Mouse (Mus musculus) ES-Bruce4 (cell line): ENCODE data around the gene Eps15l1. TPM values are rescaled to one million over a fixed set of nuclear protein-coding genes. Genes with fewer than 3 reads are reported as not detected.

Experiments
- H3K27ac ChIP-seq: 2 replicates; pipeline ENCODE4 v1.5.1; 2012; ENCODE audit warnings: low read length, inconsistent platforms; ENCODE audit not compliant: insufficient read depth
- H3K27me3 ChIP-seq: 2 replicates; pipeline ENCODE4 v1.6.1; 2012; ENCODE audit warnings: mild to moderate bottlenecking, low read length, inconsistent platforms; ENCODE audit not compliant: control insufficient read depth, poor library complexity, insufficient read depth, severe bottlenecking
- H3K36me3 ChIP-seq: 2 replicates; pipeline ENCODE4 v1.6.1; 2012; ENCODE audit warnings: inconsistent platforms, mild to moderate bottlenecking, low read length, moderate library complexity; ENCODE audit not compliant: control insufficient read depth, poor library complexity, insufficient read depth, severe bottlenecking
- H3K4me1 ChIP-seq: one replicate; pipeline ENCODE4 v1.8.1; 2011; ENCODE audit warnings: low read length; ENCODE audit not compliant: control insufficient read depth, insufficient read depth
- H3K4me3 ChIP-seq: 2 replicates; pipeline ENCODE4 v1.5.1; 2011; ENCODE audit warnings: low read depth, mild to moderate bottlenecking, low read length
- H3K9ac ChIP-seq: 2 replicates; pipeline ENCODE4 v1.6.1; 2012; ENCODE audit warnings: low read depth, mild to moderate bottlenecking, inconsistent platforms; ENCODE audit not compliant: poor library complexity, severe bottlenecking
- H3K9me3 ChIP-seq: replicated peaks from 2 replicates; pipeline ENCODE4 v1.6.1; 2012; ENCODE audit warnings: mild to moderate bottlenecking, low read length, inconsistent platforms; ENCODE audit not compliant: control insufficient read depth, poor library complexity, insufficient read depth, severe bottlenecking
- CTCF ChIP-seq: IDR thresholded peaks from one replicate; pipeline ENCODE4 v1.8.1; 2011; ENCODE audit warnings: low read depth, low read length
- EP300 ChIP-seq: IDR thresholded peaks from 2 replicates; pipeline ENCODE4 v1.6.1; 2011; ENCODE audit warnings: low read depth, low read length; ENCODE audit not compliant: insufficient read depth
- POLR2A ChIP-seq: IDR thresholded peaks from one replicate; pipeline ENCODE4 v1.8.1; 2011; ENCODE audit warnings: low read length; ENCODE audit not compliant: insufficient read depth
- polyA plus RNA-seq: library from polyadenylated mRNA; stranded (reverse); fragments of >200 nt; gene quantifications from 2 replicates; pipeline ENCODE4 v1.2.4, GENCODE M21; 2011; ENCODE audit warnings: low read depth; ENCODE audit not compliant: missing spikeins, insufficient read depth, insufficient read length

Eps15l1 gene
- polyA plus RNA-seq, 1 experiment: 90.9 TPM

- Histone ChIP-seq H3K27ac (no peak overlapping the region), H3K4me3 (no peak overlapping the region), H3K36me3 (no peaks in the 10 kb centered on the region), H3K9ac (no peak overlapping the region), H3K9me3 (no peaks in the 10 kb centered on the region), H3K4me1 (peaks cover 7% of the 10 kb centered on the region), H3K27me3 (no peaks in the 10 kb centered on the region)
- TF ChIP-seq POLR2A (no peak), EP300 (no peak), CTCF (no peak)
Measured at GRCm38 (mm10) chr8:72295125-72295524, 126.1 kb downstream of the Eps15l1 start.

GRCm38 (mm10) chr8:72293309-72293708, 128.0 kb downstream of the Eps15l1 start:
- no peak overlapping the region for H3K4me3 ChIP-seq
- no peak overlapping the region for H3K27ac ChIP-seq
- no peaks in the 10 kb centered on the region for H3K36me3 ChIP-seq
- TF ChIP-seq CTCF: no peak
- no peaks in the 10 kb centered on the region for H3K27me3 ChIP-seq
- H3K9me3 ChIP-seq: no peaks in the 10 kb centered on the region
- no peak overlapping the region for H3K9ac ChIP-seq
- H3K4me1 ChIP-seq: peaks cover 7% of the 10 kb centered on the region

- H3K36me3 ChIP-seq: no peaks in the 10 kb centered on the region
- H3K4me1 ChIP-seq: peaks cover 7% of the 10 kb centered on the region
- TF ChIP-seq EP300 (no peak), POLR2A (no peak), CTCF (no peak)
- H3K9me3 ChIP-seq: no peaks in the 10 kb centered on the region
- H3K9ac ChIP-seq: no peak overlapping the region
- no peak overlapping the region for H3K27ac ChIP-seq
- no peak overlapping the region for H3K4me3 ChIP-seq
- H3K27me3 ChIP-seq: no peaks in the 10 kb centered on the region
Measured at GRCm38 (mm10) chr8:72291104-72291503, 130.2 kb downstream of the Eps15l1 start.

Other genes with a start within 250 kb of the Eps15l1 start
- 0.49 TPM in 1 of 2 replicates, not detected in the other for gene Hsh2d, start 231.8 kb downstream of the Eps15l1 start, polyA plus RNA-seq
- gene Cib3, start 208.6 kb downstream of the Eps15l1 start, polyA plus RNA-seq: not detected in 2 replicates
- gene Gm11034, start 207.8 kb downstream of the Eps15l1 start, polyA plus RNA-seq: not detected in 2 replicates
- gene Fam32a, start 201.7 kb downstream of the Eps15l1 start, polyA plus RNA-seq: 45.1 and 50.4 TPM in 2 replicates
- gene Ap1m1, start 181.4 kb downstream of the Eps15l1 start, polyA plus RNA-seq: 26.0 and 30.1 TPM in 2 replicates
- 2.3 and 4.5 TPM in 2 replicates for gene Gm10282, start 116.2 kb downstream of the Eps15l1 start, polyA plus RNA-seq
- gene Klf2, start 102.4 kb downstream of the Eps15l1 start, polyA plus RNA-seq: 44.7 and 47.0 TPM in 2 replicates
- gene Calr3, start 22.4 kb upstream of the Eps15l1 start, polyA plus RNA-seq: 2.9 and 3.3 TPM in 2 replicates
- gene 1700030K09Rik, start 22.4 kb upstream of the Eps15l1 start, polyA plus RNA-seq: 5.8 and 6.9 TPM in 2 replicates
- 106 TPM in 2 replicates for gene Cherp, start 53.8 kb upstream of the Eps15l1 start, polyA plus RNA-seq
- 23.6 and 24.6 TPM in 2 replicates for gene Slc35e1, start 71.2 kb upstream of the Eps15l1 start, polyA plus RNA-seq
- gene Med26, start 126.8 kb upstream of the Eps15l1 start, polyA plus RNA-seq: 10.2 and 11.2 TPM in 2 replicates
- gene Smim7, start 149.6 kb upstream of the Eps15l1 start, polyA plus RNA-seq: 77.7 and 78.7 TPM in 2 replicates
- gene Tmem38a, start 150.6 kb upstream of the Eps15l1 start, polyA plus RNA-seq: 12.2 and 14.7 TPM in 2 replicates
- 0.91 and 0.94 TPM in 2 replicates for gene Nwd1, start 225.3 kb upstream of the Eps15l1 start, polyA plus RNA-seq